Mouse (Mus musculus): Measurements from ENCODE around the gene Ndufv1.

The Ndufv1 gene

DNA sequence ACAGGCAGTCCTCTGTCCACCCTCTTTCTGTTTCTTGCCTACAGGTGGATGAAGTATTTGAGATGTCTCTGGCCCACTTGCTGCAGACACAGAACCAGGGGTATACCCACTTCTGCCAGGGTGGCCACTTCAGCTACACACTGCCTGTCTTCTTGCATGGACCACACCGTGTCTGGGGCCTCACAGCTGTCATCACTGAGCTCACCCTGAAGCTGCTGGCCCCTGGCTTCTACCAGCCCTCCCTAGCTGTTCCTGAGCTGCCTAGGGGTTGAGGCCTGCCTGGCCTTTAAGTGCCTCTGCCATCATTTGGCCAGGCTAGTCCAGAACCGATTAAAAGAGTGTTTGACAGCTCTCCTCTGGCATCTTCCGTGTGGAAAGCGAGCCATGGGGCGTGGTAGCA is 10.9 kb downstream of the Ndufv1 start:
- DNase-seq (ENCODE audit: low spot score in 2 of 2), result no peak

GRCm38 (mm10) chr19:4000949-4001525 is 11.6 kb downstream of the Ndufv1 start:
- DNase-seq (ENCODE audit: low spot score in 2 of 2), result no peak

- peak; percentile 92 to 96 for DNase-seq (ENCODE audit: low spot score in 2 of 2)
Observed at GRCm38 (mm10) chr19:4000119-4000900, 12.3 kb downstream of the Ndufv1 start, which contains the start of the genes Nudt8 and Gm49405. TSS of gene Nudt8 (plus strand) at chr19:4000580. TSS of gene Gm49405 (plus strand) at chr19:4000626.

- DNase-seq (ENCODE audit: low spot score in 2 of 2), result no peak
Observed at GRCm38 (mm10) chr19:3999121-3999730, 13.4 kb downstream of the Ndufv1 start.

DNA sequence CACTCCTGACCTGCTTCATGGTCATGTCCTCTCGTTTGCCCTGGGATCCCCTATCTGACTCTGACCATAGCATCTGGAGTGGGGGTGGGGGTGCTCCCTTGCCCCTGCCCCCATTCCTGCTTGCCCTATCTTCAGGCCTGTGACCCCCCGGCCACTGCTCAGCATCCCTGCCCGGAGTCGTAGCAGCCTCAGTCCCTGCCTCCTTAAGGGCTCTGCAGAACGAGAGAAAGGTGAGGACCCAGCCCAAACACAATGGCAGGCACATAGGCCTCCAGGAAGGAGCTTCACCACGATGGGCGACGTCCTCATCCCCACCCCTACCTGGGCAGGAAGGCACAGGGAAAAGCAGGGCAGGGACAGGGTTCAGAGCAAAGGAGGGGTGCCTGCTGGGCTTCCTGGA is 14.3 kb downstream of the Ndufv1 start:
- no peak for DNase-seq (ENCODE audit: low spot score in 2 of 2)

DNA sequence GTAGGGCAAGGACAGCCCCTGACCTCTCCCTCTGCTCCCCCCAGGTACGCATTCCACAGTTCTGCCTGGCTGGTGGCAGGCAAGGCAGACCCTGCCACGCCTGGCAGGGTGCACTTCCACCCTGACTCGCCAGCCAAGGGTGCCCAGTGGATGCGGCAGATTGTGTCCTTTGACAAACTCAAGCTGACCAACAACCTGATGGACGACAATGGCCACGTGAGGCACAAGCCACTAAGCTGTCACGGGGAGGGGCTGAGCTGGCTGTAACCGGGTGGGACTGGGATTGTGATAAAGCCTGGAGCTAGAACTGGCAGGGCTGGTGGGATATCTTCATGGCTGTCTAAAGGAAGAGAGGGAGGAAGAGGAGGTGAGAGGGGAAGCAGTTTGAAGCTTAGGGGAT is 15.4 kb downstream of the Ndufv1 start:
- DNase-seq (ENCODE audit: low spot score in 2 of 2), result no peak

GRCm38 (mm10) chr19:3996747-3997146 is 15.9 kb downstream of the Ndufv1 start:
- DNase-seq (ENCODE audit: low spot score in 2 of 2), result no peak

DNA sequence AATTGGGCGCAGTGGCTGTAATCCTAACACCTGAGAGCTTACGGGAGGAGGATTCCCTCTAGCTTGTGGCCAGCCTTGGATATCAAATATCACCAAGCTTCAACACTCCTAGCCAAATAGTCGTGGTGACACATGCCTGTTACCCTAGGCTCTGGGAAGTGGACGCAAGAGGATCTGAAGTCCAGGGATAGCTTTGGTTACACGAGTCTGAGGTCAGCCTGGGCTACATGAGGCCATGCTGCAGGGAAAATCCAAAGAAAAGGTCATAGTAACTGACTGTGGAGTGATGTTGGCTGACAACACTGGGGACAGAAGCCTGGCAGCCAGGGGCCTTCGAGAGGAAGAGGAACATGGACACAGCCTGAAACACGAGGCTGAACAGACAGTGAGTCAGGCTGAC is 16.5 kb downstream of the Ndufv1 start:
- DNase-seq (ENCODE audit: low spot score in 2 of 2), result no peak

DNA sequence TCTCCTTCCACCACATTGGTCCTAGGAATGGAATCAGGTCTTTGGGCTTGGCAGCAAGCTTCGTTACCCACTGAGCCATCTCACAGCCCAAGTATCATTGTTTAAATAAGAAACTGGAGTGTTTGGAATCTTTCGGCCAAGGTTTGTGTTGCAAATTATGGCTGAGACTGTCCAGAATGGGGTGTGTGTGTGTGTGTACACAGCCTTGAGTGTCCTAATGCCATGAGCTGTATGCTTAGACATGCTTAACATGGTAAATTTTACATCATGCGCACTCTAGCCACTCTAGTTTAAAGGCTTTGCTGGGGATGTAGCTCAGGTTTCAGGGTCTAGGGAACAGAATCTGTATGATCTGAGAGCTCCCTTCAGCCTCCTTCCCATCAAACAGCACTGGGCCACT is 17.1 kb downstream of the Ndufv1 start:
- no peak for DNase-seq (ENCODE audit: low spot score in 2 of 2)

- no peak for DNase-seq (ENCODE audit: low spot score in 2 of 2)
Observed at GRCm38 (mm10) chr19:3994932-3995331, 17.7 kb downstream of the Ndufv1 start.

- no peak for DNase-seq (ENCODE audit: low spot score in 2 of 2)
Observed at GRCm38 (mm10) chr19:3992416-3992815, 20.2 kb downstream of the Ndufv1 start, which contains the start of gene Tbx10. TSS of gene Tbx10 (plus strand) at chr19:3992752.

GRCm38 (mm10) chr19:3991966-3992365 is 20.6 kb downstream of the Ndufv1 start:
- no peak for DNase-seq (ENCODE audit: low spot score in 2 of 2)

DNA sequence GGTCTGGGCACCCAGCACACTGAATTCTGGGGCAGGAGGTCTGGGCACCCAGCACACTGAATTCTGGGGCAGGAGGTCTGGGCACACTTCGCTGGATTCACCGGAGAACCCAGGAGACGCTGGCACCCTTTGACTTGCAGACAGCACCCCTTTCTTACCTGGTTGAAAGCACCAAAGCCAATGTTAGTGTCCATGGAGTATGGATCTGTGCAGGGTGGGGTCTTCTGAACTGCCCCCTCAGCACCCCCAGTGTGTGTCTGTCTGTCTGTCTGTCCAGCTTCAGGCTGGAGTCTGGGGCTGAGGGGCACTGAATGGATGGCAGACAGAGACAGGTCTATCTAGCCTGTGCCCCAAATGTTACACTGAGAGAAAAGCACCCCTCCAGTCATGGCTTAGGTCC is 21.0 kb downstream of the Ndufv1 start:
- no peak for DNase-seq (ENCODE audit: low spot score in 2 of 2)

DNA sequence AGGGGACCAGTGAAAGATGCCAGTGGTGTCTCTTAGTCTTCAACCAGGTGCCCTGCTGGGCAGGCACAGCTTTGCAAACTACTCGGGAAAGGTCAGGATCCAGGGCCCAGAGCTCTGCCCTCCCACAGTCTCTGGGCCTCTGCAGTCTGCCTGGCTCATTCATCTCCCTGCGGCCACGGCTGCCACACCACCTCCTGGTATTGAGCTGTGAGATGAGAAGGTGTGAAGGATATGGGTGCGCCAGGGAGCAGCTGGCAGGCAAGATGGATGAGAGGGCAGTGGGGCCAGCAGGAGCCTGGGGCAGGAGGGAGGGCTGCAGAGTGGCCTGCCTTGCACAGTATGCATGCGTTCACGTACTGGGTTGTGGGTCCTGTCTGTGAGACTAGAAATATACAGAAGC is 21.8 kb downstream of the Ndufv1 start:
- DNase-seq (ENCODE audit: low spot score in 2 of 2), result no peak

GRCm38 (mm10) chr19:3988750-3989149 is 23.9 kb downstream of the Ndufv1 start:
- no peak for DNase-seq (ENCODE audit: low spot score in 2 of 2)

DNA sequence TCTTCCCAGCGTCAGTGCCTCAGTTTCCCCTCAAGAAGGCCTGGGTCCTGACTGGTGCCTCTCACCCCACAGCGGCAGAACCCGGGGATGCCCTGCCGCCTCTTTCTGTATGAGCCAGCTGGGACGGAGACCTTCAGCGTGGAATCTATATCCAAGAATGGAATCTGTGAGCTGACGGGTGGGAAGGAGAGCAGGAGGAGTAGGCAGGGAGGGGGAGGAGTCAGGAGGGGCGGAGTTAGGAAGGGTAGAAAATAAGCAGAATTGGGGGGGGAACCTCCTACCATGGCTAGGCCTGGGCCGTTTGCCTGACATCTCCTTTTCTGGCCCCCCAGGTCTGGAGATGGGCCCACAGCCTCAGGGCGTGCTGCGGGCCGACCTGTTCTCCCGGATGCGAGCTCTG is 24.5 kb downstream of the Ndufv1 start:
- no peak for DNase-seq (ENCODE audit: low spot score in 2 of 2)

GRCm38 (mm10) chr19:3986334-3986733 is 26.3 kb downstream of the Ndufv1 start, which contains the start of gene Acy3:
TSS of gene Acy3 (plus strand) at chr19:3986570.
- DNase-seq (ENCODE audit: low spot score in 2 of 2), result no peak

DNA sequence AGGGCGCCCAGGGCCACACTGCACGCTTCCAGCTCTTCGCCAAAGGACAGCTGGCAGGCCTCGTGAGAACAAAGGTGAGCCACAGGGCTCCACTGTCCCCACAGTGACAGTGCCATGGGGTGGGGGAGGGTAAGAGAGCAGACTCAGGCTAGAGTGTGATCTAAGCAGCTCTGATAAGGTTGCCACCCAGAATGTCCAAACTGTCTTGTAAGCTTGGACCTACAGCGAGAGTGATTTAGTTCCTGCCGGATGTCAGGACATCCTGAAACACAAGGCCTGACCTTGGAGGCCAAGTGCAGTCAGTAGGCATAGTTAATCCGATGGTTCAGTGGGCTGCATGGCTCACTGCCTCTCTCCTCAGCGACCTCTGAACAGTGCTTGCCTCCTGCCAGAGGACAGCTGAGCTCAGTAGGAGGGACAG is 27.3 kb downstream of the Ndufv1 start:
- DNase-seq (ENCODE audit: low spot score in 2 of 2), result no peak

GRCm38 (mm10) chr19:3983527-3984200 is 28.9 kb downstream of the Ndufv1 start:
- no peak for DNase-seq (ENCODE audit: low spot score in 2 of 2)

- DNase-seq (ENCODE audit: low spot score in 2 of 2), result no peak
Observed at GRCm38 (mm10) chr19:3980917-3981316, 31.7 kb downstream of the Ndufv1 start.

- DNase-seq (ENCODE audit: low spot score in 2 of 2), result peak; percentile 63 to 85
Observed at GRCm38 (mm10) chr19:3980309-3980708, 32.3 kb downstream of the Ndufv1 start.

- DNase-seq (ENCODE audit: low spot score in 2 of 2), result no peak
Observed at GRCm38 (mm10) chr19:3975866-3976265, 36.7 kb downstream of the Ndufv1 start.

All from thymus, postnatal 10 days (tissue).